Mouse (Mus musculus): ENCODE data around the gene Cyp1a1.
"Not testable (repeated sequence)": the region's sequence is repeated elsewhere in the genome, so short reads cannot be mapped to it uniquely, and the experiment has no call there.

Cyp1a1 gene

GRCm38 (mm10) chr9:57697380-57697779, 9.7 kb downstream of the Cyp1a1 start:
- intact Hi-C loops (cut with DNase I): no loop called here

GRCm38 (mm10) chr9:57698466-57699150, 10.9 kb downstream of the Cyp1a1 start:
- intact Hi-C loops (cut with DNase I): no loop called here

DNA sequence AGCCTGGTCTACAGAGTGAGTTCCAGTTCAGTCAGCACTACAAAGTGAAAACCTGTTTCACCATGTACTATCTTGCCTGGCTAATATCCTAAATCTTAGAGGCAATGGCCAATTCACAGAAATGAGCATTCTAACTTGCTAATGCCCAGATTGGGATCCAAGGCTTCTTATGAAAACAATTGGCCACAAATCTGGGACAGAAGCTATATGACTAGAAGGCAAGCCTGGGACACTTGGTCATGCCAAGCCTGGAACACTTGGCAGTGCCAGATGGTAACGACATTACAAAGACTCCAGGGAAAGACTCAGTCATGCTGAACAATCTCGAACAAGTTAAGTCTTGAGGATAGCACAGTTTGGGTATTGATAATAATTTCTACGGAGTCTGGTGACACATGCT, 18.8 kb downstream of the Cyp1a1 start:
- intact Hi-C loops (cut with DNase I): no loop called here

DNA sequence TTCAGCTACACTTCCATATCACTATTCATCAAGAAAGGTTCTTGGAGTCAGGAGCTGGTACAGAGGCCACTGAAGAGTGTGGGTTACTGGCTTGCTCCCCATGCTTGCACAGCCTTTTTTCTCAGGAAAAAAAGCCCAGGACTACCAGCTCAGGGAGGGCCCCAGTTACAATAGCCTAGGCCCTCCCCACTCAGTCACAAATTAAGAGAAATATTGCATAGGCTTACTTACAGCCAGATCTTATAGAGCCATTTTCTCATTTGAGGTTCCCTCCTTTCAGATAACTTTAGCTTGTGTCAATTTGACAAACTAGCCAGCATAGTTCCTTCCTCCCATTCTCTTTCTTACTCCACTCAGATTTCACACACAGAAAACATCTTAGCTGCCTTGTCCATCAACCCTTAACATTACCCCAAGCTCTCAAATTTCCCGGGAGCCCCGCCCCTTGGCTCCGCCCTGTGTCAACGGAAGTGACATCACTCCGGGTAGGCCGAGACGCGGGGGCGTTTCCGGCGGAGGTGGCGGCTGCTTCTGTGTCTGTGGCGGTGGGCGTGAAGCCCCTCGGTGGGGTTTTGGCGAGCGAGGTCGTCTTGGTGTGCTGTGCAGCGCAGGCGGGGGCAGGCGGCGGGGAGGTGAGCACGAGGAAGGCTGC, 20.5 kb downstream of the Cyp1a1 start, which contains the start of gene Edc3:
Gene Edc3 (plus strand): TSS at position 473 of the 652 bp plus-strand sequence.
- intact Hi-C loops (cut with DNase I): no loop called here

GRCm38 (mm10) chr9:57708720-57709274, 21.1 kb downstream of the Cyp1a1 start:
- intact Hi-C loops (cut with DNase I): no loop called here

DNA sequence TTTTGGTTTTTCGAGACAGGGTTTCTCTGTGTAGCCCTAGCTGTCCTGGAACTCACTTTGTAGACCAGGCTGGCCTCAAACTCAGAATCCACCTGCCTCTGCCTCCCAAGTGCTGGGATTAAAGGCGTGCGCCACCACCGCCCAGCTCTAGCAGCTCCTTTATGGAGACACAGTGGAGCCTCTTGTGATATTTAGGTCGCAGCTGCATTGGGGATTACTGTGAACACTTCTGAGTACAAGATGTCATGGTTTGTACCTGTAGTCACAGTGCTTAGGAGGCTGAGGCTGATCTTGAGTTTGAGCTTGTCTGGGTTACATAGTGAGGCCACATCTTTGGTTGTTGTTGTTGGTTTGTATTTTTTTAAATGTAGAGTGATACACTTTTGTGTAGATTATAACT, 22.5 kb downstream of the Cyp1a1 start:
- intact Hi-C loops (cut with DNase I): not testable (repeated sequence)

DNA sequence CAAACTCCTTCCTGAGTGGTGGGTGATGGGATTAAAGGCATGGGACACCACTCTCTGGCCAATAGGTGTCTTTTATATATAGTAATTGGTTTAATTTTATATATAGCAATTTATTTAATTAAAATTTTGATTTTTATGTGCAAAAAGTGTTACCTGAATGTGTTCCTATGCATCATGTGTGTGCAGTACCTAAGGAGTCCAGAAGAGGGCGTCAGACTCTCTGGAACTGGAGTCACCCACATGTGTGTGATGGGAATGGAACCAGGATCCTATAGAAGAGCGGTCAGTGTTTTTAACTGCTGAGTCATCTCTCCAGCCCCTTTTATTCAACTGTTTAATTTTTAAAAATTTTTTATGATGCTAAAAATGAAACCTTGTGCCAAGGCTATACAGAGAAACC, 24.5 kb downstream of the Cyp1a1 start:
- intact Hi-C loops (cut with DNase I): no loop called here

DNA sequence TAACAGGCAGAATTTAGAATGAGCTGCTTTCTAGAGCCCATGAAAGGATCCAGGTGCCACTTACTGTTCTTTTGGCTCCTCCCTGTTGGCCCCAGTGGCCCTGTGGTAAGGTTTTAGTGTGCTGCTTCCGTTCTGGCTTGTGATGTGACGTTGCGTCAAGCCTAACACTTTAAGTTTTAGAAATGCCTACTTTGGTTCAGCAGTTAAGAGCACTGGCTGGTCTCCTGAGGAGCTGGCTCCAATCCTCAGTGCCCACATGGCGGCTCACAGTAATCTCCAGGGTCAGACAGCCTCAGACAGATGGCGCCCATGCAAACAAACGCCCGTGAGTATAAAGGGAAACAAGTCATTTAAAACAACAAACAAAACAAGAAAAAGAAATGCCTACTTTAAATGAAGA, 30.7 kb downstream of the Cyp1a1 start:
- intact Hi-C loops (cut with DNase I): no loop called here

DNA sequence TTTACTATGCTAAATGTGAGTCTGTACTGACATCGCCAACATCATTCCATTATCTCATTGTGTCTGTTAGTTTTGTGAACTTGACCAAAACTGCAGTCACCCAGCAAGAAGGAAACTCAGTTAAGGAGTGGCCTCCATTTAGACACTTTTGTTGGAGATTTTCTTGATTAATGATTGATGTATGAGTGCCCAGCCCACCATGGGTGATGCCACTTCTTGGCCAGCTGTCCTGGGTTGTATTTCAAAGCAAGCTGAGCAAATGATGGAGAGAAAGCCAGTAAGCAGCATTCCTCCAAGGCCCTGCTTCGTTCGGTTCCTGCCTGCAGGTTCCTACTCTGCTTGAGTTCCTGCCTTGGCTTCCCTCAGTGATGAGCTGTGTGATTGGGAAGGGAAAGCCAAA, 33.0 kb downstream of the Cyp1a1 start:
- intact Hi-C loops (cut with DNase I): no loop called here

GRCm38 (mm10) chr9:57722371-57722770, 34.6 kb downstream of the Cyp1a1 start:
- intact Hi-C loops (cut with DNase I): no loop called here

GRCm38 (mm10) chr9:57723315-57723715, 35.6 kb downstream of the Cyp1a1 start:
- intact Hi-C loops (cut with DNase I): no loop called here

- intact Hi-C loops (cut with DNase I): no loop called here
Measured at GRCm38 (mm10) chr9:57723796-57724195, 36.1 kb downstream of the Cyp1a1 start.

DNA sequence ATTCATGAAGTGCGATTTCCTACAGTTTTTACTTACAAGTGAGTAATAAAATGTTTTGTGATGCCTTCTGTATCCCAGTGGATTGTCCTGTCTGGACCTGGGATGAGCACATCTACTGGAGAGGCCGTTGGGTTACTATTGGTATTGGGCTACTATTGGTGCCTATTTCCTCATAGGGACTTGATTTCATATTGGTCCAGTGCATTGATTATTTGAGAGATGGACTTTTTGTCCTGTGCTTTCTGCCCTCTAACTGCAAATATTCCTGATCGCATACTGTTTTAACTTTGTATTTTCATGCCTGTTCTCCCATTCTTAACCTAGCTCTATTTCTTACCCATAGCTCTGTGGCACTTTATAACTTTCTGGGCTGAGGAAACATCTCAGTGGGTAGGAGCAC, 37.0 kb downstream of the Cyp1a1 start:
- intact Hi-C loops (cut with DNase I): no loop called here

DNA sequence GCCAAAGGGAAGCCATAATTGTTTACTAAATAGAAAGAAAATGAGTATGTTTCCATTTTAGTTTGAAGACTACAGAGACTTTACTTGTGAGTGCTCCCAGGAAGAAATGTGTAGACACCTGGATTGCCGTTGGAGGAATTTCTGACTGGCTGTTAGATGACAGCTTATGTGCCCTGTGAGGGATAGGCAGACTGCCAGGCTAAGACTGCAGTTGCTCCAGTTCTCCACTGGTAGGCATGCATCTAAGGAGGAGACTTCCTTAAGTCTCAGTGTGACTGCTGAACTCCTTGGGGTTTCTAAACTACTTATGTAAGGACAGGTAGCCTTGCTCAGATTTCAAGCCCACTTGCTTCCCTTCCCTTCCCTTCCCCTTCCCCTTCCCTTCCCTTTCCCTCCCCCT, 40.6 kb downstream of the Cyp1a1 start:
- intact Hi-C loops (cut with DNase I): no loop called here

DNA sequence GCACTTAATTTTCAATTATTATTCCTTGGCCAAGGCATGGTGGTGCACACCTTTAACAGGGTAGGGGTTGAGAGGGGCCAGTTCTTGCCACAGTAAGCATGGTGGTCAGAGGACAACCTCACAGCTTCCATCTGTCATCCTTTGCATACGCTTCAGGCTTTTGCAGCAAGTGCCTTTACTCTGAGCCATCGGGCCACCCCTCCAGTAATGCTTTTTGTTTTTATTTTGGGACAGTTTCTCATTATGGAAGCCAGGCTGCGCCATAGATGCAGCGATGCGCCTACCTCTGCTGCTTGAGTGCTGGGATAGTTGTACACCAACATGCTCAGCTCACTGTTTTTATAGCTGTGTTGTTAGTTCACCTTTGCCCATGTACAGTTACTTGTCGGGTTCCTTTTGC, 45.9 kb downstream of the Cyp1a1 start:
- intact Hi-C loops (cut with DNase I): no loop called here

DNA sequence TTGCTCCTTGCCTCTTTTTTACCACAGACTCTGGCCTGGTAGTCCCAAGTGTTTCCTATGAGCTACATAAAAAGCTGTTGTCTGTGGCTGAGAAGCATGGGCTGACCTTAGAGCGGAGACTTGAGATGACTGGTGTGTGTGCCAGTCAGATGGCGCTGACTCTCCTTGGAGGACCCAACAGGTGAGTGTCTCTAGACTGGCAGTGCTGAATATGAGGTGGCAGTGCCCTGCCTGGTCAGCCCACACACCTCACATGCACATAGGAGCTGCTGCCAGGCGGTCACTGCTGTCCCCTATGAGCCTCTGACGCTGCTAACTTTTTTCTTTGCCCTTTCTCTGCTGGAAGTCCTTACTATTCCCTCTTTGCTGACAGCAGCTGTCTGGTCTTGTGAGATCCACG, 52.1 kb downstream of the Cyp1a1 start:
- intact Hi-C loops (cut with DNase I): loop anchor here (5.0 kb wide), 1 partner anchor 38 kb away; no protein-coding TSS in a partner anchor

- intact Hi-C loops (cut with DNase I): loop anchor here (1.0 to 5.0 kb wide), 2 partner anchors 42 to 84 kb away; no protein-coding TSS in a partner anchor
Measured at GRCm38 (mm10) chr9:57744462-57745091, 56.8 kb downstream of the Cyp1a1 start.

DNA sequence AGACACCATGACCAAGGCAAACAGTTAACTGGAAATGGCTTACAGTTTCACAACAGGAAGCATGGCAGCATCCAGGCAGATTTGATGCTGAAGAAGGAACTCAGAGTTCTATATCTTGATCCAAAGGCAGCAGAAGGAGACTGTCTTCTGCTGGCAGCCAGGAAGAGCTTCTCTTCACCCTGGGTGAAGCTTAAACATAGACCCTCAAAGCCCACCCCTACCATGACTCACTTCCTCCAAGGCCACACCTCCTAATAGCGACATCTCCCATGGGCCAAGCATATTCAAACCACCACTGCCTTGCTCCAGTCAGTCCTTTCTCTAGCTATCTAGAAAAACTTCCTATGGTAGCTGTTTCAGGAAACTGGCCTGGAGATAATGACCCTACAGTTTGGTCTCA, 59.3 kb downstream of the Cyp1a1 start:
- intact Hi-C loops (cut with DNase I): no loop called here

GRCm38 (mm10) chr9:57748137-57748536, 60.4 kb downstream of the Cyp1a1 start:
- intact Hi-C loops (cut with DNase I): no loop called here

GRCm38 (mm10) chr9:57748831-57749230, 61.1 kb downstream of the Cyp1a1 start:
- intact Hi-C loops (cut with DNase I): no loop called here

GRCm38 (mm10) chr9:57750901-57751300, 63.2 kb downstream of the Cyp1a1 start:
- intact Hi-C loops (cut with DNase I): no loop called here
